8 mouse cellular contexts compared by ENCODE assay signal in the genomic region with DNA sequence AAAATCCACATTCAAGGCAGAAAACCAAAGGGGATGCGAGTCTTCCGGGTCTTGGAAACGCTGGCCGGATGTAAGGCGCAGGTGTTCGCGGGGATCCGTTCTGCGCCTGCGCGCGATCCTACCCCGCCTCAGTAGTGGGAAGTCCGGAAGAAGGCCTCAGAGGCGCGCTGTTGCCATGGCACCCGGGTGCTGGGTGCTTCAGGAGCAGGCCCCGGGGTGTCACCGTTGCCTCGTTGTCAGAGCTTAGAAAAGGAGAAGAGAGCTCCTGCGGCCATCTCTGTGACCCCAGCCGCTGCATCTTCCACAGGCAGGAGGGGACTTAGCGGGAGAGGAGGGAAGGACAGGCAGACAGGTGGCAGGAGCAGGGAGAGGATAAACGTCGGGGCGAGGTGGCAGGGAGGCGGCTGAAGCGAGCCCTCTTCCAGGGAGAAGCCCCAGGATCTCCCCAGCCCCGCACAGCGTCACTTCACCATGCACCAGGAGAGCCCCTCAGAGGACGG. TPM values are rescaled to one million over a fixed set of nuclear protein-coding genes. Genes with fewer than 3 reads are reported as not detected.
DNase-seq lines count a peak whose midpoint lies in the region; ATAC-seq and TF ChIP-seq lines count a peak whose summit lies in the region.

A gene (plus strand): TSS at position 131 of the 500 bp plus-strand sequence.

- ATAC-seq in embryonic facial prominence, embryonic 13.5 days (ENCODE audit: insufficient number of reproducible peaks, insufficient read depth, low FRiP score, low TSS enrichment, low read depth) = peak; percentile 87
- peak; percentile 95 for ATAC-seq in limb, embryonic 13.5 days (ENCODE audit: low FRiP score, low read depth)
- peak; percentile 100 for ATAC-seq in midbrain, embryonic 16.5 days

- WGBS in embryonic facial prominence, embryonic 13.5 days = under 1% methylated on average over 31 of the region's 31 CpGs
- under 1% methylated on average over 31 of the region's 31 CpGs for WGBS in heart, adult 2 months
- under 1% methylated on average over 31 of the region's 31 CpGs for WGBS in limb, embryonic 13.5 days
- WGBS in midbrain, embryonic 16.5 days = under 1% methylated on average over 31 of the region's 31 CpGs

- TF ChIP-seq CTCF in heart, adult 2 months (IDR thresholded peaks at IDR 0.05) = no peak

- H3K4me3 ChIP-seq in embryonic facial prominence, embryonic 13.5 days = peak within 1 kb of the TSS; percentile 61
- peak within 1 kb of the TSS; percentile 52 for H3K4me3 ChIP-seq in heart, adult 2 months
- H3K4me3 ChIP-seq in limb, embryonic 13.5 days = peak within 1 kb of the TSS; percentile 53
- H3K4me3 ChIP-seq in midbrain, embryonic 16.5 days (ENCODE audit: low read depth, low read length) = peak within 1 kb of the TSS; percentile 78

- intact Hi-C loops in heart, adult 2 months (cut with DNase I) = loop anchor here (1.0 to 2.0 kb wide), 2 partner anchors 26 to 31 kb away; a partner anchor contains a TSS

- H3K4me1 ChIP-seq in embryonic facial prominence, embryonic 13.5 days = peaks cover 14% of the 10 kb centered on the region
- no peaks in the 10 kb centered on the region for H3K4me1 ChIP-seq in heart, adult 2 months (ENCODE audit: control insufficient read depth, insufficient read depth, low read length)
- H3K4me1 ChIP-seq in limb, embryonic 13.5 days = peaks cover 19% of the 10 kb centered on the region
- no peaks in the 10 kb centered on the region for H3K4me1 ChIP-seq in midbrain, embryonic 16.5 days (ENCODE audit: control insufficient read depth, insufficient read depth, low read length)

- peak within 1 kb of the TSS; percentile 68 for H3K9ac ChIP-seq in embryonic facial prominence, embryonic 13.5 days
- peak within 1 kb of the TSS; percentile 65 for H3K9ac ChIP-seq in heart, adult 2 months (ENCODE audit: low read depth, low read length)
- peak within 1 kb of the TSS; percentile 66 for H3K9ac ChIP-seq in limb, embryonic 13.5 days
- peak within 1 kb of the TSS; percentile 80 for H3K9ac ChIP-seq in midbrain, embryonic 16.5 days (ENCODE audit: low read depth, low read length)

- TF ChIP-seq POLR2A in heart, adult 2 months (IDR thresholded peaks at IDR 0.05; ENCODE audit: insufficient read depth, low read depth, low read length) = peak; percentile 44; the same call in 1 of the 2 replicates

- TF ChIP-seq EP300 in heart, adult 2 months (IDR thresholded peaks at IDR 0.05; ENCODE audit: insufficient read depth, low read depth, low read length) = no peak

- H3K27me3 ChIP-seq in embryonic facial prominence, embryonic 13.5 days = no peaks in the 10 kb centered on the region
- no peaks in the 10 kb centered on the region for H3K27me3 ChIP-seq in heart, adult 2 months (ENCODE audit: control insufficient read depth, insufficient read depth, low read length)
- no peaks in the 10 kb centered on the region for H3K27me3 ChIP-seq in limb, embryonic 13.5 days
- H3K27me3 ChIP-seq in midbrain, embryonic 16.5 days (ENCODE audit: control insufficient read depth, insufficient read depth, low read depth, low read length) = no peaks in the 10 kb centered on the region; the same call in 1 of the 2 replicates

- DNase-seq in 3134 (ENCODE audit: extremely low read depth, insufficient read length, low spot score) = peak; percentile 94
- peak; percentile 97 to 98 for DNase-seq in adrenal gland, postnatal 36 days
- DNase-seq in heart, adult 2 months = peak; percentile 91 to 94
- peak; percentile 95 for DNase-seq in kidney, adult 8-10 months
- DNase-seq in spleen, postnatal 10 days (ENCODE audit: low spot score in 2 of 2) = peak; percentile 86 to 96

- no peaks in the 10 kb centered on the region for H3K79me2 ChIP-seq in heart, adult 2 months (replicated peaks; ENCODE audit: control insufficient read depth, insufficient read depth, low read length)

- H3K36me3 ChIP-seq in embryonic facial prominence, embryonic 13.5 days = 0 out of 2 replicates have a peak, but pooled peaks cover 1% of the 10 kb centered on the region
- H3K36me3 ChIP-seq in heart, adult 2 months (ENCODE audit: control insufficient read depth, insufficient read depth, low read length) = no peaks in the 10 kb centered on the region
- no peaks in the 10 kb centered on the region for H3K36me3 ChIP-seq in limb, embryonic 13.5 days
- no peaks in the 10 kb centered on the region; the same call in none of the 2 replicates for H3K36me3 ChIP-seq in midbrain, embryonic 16.5 days (ENCODE audit: control insufficient read depth, insufficient read depth, low read length)

- peak within 1 kb of the TSS; percentile 11; the same call in 1 of the 2 replicates for H3K27ac ChIP-seq in embryonic facial prominence, embryonic 13.5 days
- H3K27ac ChIP-seq in heart, adult 2 months = 0 out of 2 replicates have a peak within 1 kb of the TSS, but pooled peaks have one; percentile 1
- H3K27ac ChIP-seq in limb, embryonic 13.5 days = no peak within 1 kb of the TSS
- peak within 1 kb of the TSS; percentile 89 for H3K27ac ChIP-seq in midbrain, embryonic 16.5 days (ENCODE audit: low read length)

- peak within 1 kb of the TSS; percentile 90 for H3K4me2 ChIP-seq in embryonic facial prominence, embryonic 13.5 days
- peak within 1 kb of the TSS; percentile 88 for H3K4me2 ChIP-seq in limb, embryonic 13.5 days (replicated peaks)
- H3K4me2 ChIP-seq in midbrain, embryonic 16.5 days (ENCODE audit: low read length) = peak within 1 kb of the TSS; percentile 67

- H3K9me3 ChIP-seq in embryonic facial prominence, embryonic 13.5 days = no peaks in the 10 kb centered on the region
- no peaks in the 10 kb centered on the region for H3K9me3 ChIP-seq in limb, embryonic 13.5 days
- no peaks in the 10 kb centered on the region for H3K9me3 ChIP-seq in midbrain, embryonic 16.5 days (replicated peaks; ENCODE audit: control insufficient read depth, low read length, poor library complexity, severe bottlenecking)

RNA-seq across cellular contexts. Expression of the gene that starts here (rescaled TPM):
- total RNA-seq in adrenal gland, postnatal 36 days (2021) = 10 to 100 TPM in 1 of 2 experiments, 1 to 10 TPM in 1; 7.9 to 11.1 TPM
- polyA plus RNA-seq in embryonic facial prominence, embryonic 13.5 days (2015; fragmentation: Nextera tagmentation; extraction: Ambion mirVana) = 5.1 and 6.8 TPM in 2 replicates
- 1 to 10 TPM; 8.6 to 9.2 TPM for total RNA-seq in heart, adult 2 months (2021)
- 2.7 TPM in 2 replicates for polyA plus RNA-seq in heart, adult 2 months (2012; rRNA removed)
- polyA plus RNA-seq in limb, embryonic 13.5 days (2015; fragmentation: Nextera tagmentation; extraction: Ambion mirVana) = 6.5 and 6.7 TPM in 2 replicates
- polyA plus RNA-seq in midbrain, embryonic 16.5 days (2015; fragmentation: Nextera tagmentation; extraction: Ambion mirVana) = 29.1 and 30.5 TPM in 2 replicates
